Mouse (Mus musculus) embryonic fibroblast, embryonic 13.5 days (primary cell): ENCODE results near the gene Adprhl1.

Experiments used
- CTCF ChIP-seq: IDR thresholded peaks from 2 replicates; pipeline ENCODE4 v1.5.1; 2011; ENCODE audit warnings: mild to moderate bottlenecking, control low read depth, low read length, moderate library complexity, borderline replicate concordance; ENCODE audit not compliant: insufficient read depth
- POLR2A ChIP-seq: IDR thresholded peaks from 2 replicates; pipeline ENCODE4 v1.6.1; 2011; ENCODE audit warnings: low read depth, mild to moderate bottlenecking, control low read depth, low read length, moderate library complexity

DNA sequence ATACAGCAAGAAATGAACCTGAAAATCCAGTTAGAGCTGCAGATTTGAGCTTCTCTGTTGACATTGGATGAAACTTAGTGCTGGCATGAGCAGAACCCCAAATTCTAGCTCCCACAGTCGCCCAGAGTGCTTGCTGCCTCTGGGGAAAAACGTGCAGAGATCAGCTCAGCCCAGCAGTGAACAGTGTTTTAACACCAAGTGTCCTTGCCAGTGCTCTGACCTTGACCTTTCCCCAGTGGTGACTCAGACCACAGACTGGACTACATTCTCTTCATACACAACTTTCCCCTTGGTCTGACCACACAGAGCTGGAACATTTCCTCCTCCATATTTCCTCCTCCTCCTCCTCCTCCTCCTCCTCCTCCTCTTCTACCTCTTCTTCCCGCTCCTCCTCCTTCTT, 51.9 kb downstream of the Adprhl1 start:
- TF ChIP-seq POLR2A = no peak
- TF ChIP-seq CTCF = no peak
